Mouse (Mus musculus): ENCODE data around the gene Gas7. TPM values are rescaled to one million over a fixed set of nuclear protein-coding genes. Genes with fewer than 3 reads are reported as not detected.
A peak's percentile ranks its signal among the peaks of the same experiment; 100 is the strongest.

The Gas7 gene
- polyA plus RNA-seq, 1 experiment from 2014 or later: 10.5 TPM

DNA sequence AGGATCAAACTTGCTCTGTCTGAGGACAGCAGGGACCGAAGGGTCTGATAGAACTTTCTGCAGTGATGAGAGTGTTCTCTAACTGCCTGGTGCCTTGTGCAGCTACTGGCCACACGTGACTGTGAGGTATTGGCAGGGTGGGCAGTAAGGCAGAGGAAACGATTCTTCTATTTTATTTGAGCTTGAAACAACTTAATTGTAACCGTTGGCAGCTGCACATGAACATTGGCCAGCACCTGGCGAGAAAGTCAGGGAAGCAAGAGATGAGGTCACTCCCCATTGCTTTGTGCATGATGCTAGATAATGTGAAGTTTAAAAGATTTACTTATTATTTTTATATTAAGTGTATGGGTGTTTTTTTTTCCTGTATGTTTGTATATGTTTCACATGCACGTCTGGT lies 77.9 kb downstream of the Gas7 start:
- Histone ChIP-seq H3K27ac (ENCODE audit: low read depth) (no peak overlapping the region), H3K9ac (no peak overlapping the region), H3K27me3 (ENCODE audit: insufficient read depth, low read length) (no peaks in the 10 kb centered on the region), H3K36me3 (ENCODE audit: insufficient read depth) (no peaks in the 10 kb centered on the region), H3K4me3 (ENCODE audit: low read depth, low read length) (no peak overlapping the region), H3K4me2 (no peak overlapping the region), H3K9me3 (ENCODE audit: low read depth, low read length) (no peaks in the 10 kb centered on the region), H3K4me1 (ENCODE audit: insufficient read depth) (no peaks in the 10 kb centered on the region)
- DNase-seq: no peak
- no peak for TF ChIP-seq CTCF (IDR thresholded peaks at IDR 0.05; ENCODE audit: low read depth)
- no peak for ATAC-seq (ENCODE audit: insufficient read depth)
- WGBS: 78% methylated on average over 6 of the region's 6 CpGs

GRCm38 (mm10) chr11:67535703-67536102 lies 80.5 kb downstream of the Gas7 start:
- ATAC-seq (ENCODE audit: insufficient read depth) (no peak), DNase-seq (no peak)
- 66% methylated on average over 1 of the region's 1 CpGs for WGBS
- Histone ChIP-seq H3K4me1 (ENCODE audit: insufficient read depth) (no peaks in the 10 kb centered on the region), H3K4me3 (ENCODE audit: low read depth, low read length) (no peak overlapping the region), H3K36me3 (ENCODE audit: insufficient read depth) (no peaks in the 10 kb centered on the region), H3K4me2 (no peak overlapping the region), H3K9ac (no peak overlapping the region), H3K27ac (ENCODE audit: low read depth) (no peak overlapping the region), H3K9me3 (ENCODE audit: low read depth, low read length) (no peaks in the 10 kb centered on the region), H3K27me3 (ENCODE audit: insufficient read depth, low read length) (no peaks in the 10 kb centered on the region)
- TF ChIP-seq CTCF (IDR thresholded peaks at IDR 0.05; ENCODE audit: low read depth): no peak

GRCm38 (mm10) chr11:67536413-67536812 lies 81.2 kb downstream of the Gas7 start:
- WGBS: 60% methylated on average over 1 of the region's 1 CpGs
- H3K4me2 ChIP-seq: no peak overlapping the region
- H3K27me3 ChIP-seq (ENCODE audit: insufficient read depth, low read length): no peaks in the 10 kb centered on the region
- TF ChIP-seq CTCF (IDR thresholded peaks at IDR 0.05; ENCODE audit: low read depth): no peak
- ATAC-seq (ENCODE audit: insufficient read depth) (no peak), DNase-seq (no peak)
- no peaks in the 10 kb centered on the region for H3K36me3 ChIP-seq (ENCODE audit: insufficient read depth)
- no peak overlapping the region for H3K4me3 ChIP-seq (ENCODE audit: low read depth, low read length)
- no peaks in the 10 kb centered on the region for H3K9me3 ChIP-seq (ENCODE audit: low read depth, low read length)
- H3K27ac ChIP-seq (ENCODE audit: low read depth): no peak overlapping the region
- H3K9ac ChIP-seq: no peak overlapping the region
- H3K4me1 ChIP-seq (ENCODE audit: insufficient read depth): no peaks in the 10 kb centered on the region

DNA sequence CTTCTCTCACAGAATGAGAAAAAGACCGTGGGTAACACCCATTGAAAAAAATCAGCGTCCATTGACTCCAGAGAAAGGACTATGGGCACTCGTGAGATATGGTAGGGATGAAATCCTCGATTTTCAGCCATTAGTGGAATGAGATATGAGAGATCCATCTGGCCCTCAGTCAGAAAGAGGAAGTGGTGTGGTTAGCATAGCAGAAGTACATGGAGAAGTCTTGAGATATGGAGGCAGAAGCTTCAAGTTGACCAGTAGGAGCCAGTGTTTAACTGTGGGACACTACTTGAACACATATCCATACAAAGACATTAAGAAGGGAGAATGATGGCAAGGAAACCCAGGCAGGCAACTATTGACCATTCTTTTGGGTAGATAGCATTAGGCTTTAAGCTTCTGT lies 82.1 kb downstream of the Gas7 start:
- Histone ChIP-seq H3K4me3 (ENCODE audit: low read depth, low read length) (no peak overlapping the region), H3K4me2 (no peak overlapping the region), H3K9ac (no peak overlapping the region), H3K27me3 (ENCODE audit: insufficient read depth, low read length) (no peaks in the 10 kb centered on the region), H3K9me3 (ENCODE audit: low read depth, low read length) (no peaks in the 10 kb centered on the region), H3K4me1 (ENCODE audit: insufficient read depth) (no peaks in the 10 kb centered on the region), H3K27ac (ENCODE audit: low read depth) (no peak overlapping the region), H3K36me3 (ENCODE audit: insufficient read depth) (no peaks in the 10 kb centered on the region)
- WGBS: 85% methylated on average over 4 of the region's 4 CpGs
- no peak for ATAC-seq (ENCODE audit: insufficient read depth)
- DNase-seq: no peak
- no peak for TF ChIP-seq CTCF (IDR thresholded peaks at IDR 0.05; ENCODE audit: low read depth)

- Histone ChIP-seq H3K4me3 (ENCODE audit: low read depth, low read length) (no peak overlapping the region), H3K27me3 (ENCODE audit: insufficient read depth, low read length) (no peaks in the 10 kb centered on the region), H3K9me3 (ENCODE audit: low read depth, low read length) (no peaks in the 10 kb centered on the region), H3K4me1 (ENCODE audit: insufficient read depth) (no peaks in the 10 kb centered on the region), H3K9ac (no peak overlapping the region), H3K36me3 (ENCODE audit: insufficient read depth) (no peaks in the 10 kb centered on the region), H3K4me2 (no peak overlapping the region), H3K27ac (ENCODE audit: low read depth) (no peak overlapping the region)
- WGBS: 70% methylated on average over 6 of the region's 6 CpGs
- ATAC-seq (ENCODE audit: insufficient read depth) (no peak), DNase-seq (peak; percentile 30)
- no peak for TF ChIP-seq CTCF (IDR thresholded peaks at IDR 0.05; ENCODE audit: low read depth)
Observed at GRCm38 (mm10) chr11:67538557-67538956, 83.3 kb downstream of the Gas7 start.

DNA sequence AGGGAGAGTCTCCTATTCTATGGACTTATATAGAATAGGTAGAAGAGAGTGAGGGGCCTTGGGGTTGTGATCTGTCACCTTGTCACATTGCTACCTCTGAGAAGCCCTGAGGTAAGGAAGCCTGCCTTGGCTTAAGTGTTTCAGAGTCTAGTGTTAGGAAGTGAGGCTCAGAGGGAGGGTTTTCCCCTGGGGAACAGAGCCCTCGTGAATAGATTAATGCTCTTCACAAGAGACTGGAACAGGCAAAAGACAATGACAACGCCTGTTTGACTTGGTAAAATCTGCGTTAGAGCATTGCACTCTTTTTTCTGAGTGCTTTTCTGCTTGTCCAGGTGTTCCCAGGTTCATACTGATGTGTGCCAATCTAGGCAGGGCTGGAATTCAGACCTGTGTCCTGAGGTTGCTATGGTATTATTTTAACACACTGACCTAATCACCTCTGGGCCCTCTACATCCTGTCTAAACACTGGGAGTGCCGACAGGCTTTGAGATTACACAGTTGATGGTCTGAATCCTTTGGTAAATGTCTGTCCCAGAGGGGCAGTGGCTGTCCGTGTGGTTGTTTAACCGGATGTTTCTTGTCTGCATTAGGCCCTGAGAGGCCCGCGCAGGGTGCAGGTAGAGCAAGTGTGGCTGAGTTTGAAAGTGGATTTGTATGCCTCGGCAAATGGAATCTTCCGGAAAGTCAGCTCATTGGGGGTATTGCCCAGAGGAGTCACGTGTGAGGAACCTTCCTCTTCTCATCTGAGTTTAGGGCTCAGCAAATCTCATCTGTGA lies 89.6 kb downstream of the Gas7 start:
- Histone ChIP-seq H3K9me3 (ENCODE audit: low read depth, low read length) (no peaks in the 10 kb centered on the region), H3K4me3 (ENCODE audit: low read depth, low read length) (no peak overlapping the region), H3K27me3 (ENCODE audit: insufficient read depth, low read length) (no peaks in the 10 kb centered on the region), H3K9ac (no peak overlapping the region), H3K4me1 (ENCODE audit: insufficient read depth) (peaks cover 17% of the 10 kb centered on the region; the same call in 1 of the 2 replicates), H3K36me3 (ENCODE audit: insufficient read depth) (no peaks in the 10 kb centered on the region), H3K4me2 (no peak overlapping the region), H3K27ac (ENCODE audit: low read depth) (peak overlapping the region; percentile 15; the same call in 1 of the 2 replicates)
- 18% methylated on average over 11 of the region's 11 CpGs for WGBS
- ATAC-seq (ENCODE audit: insufficient read depth) (peak; percentile 49; the same call in 1 of the 2 replicates), DNase-seq (peak; percentile 39)
- no peak for TF ChIP-seq CTCF (IDR thresholded peaks at IDR 0.05; ENCODE audit: low read depth)

DNA sequence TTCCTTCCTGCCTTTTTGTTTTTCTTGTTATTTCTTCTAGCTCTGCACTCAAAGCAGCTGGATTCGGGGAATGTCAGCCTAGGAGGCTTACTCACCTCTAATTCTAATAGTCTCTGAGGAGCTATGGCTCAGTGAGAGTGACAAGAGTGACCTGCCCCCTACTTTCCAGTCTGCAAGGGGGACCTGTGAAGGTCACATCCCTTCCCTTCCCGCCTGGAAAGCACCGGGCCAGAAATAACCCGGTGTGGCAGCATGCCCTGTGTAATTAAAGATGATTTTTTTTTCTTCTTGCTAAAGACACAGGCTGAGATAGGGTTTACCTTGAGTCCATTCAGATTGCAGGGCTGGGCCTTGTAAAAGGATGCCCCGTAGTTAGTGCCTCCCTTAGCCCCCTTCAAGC lies 91.3 kb downstream of the Gas7 start:
- no peak for TF ChIP-seq CTCF (IDR thresholded peaks at IDR 0.05; ENCODE audit: low read depth)
- Histone ChIP-seq H3K27me3 (ENCODE audit: insufficient read depth, low read length) (no peaks in the 10 kb centered on the region), H3K9ac (no peak overlapping the region), H3K4me3 (ENCODE audit: low read depth, low read length) (no peak overlapping the region), H3K4me1 (ENCODE audit: insufficient read depth) (peaks cover 20% of the 10 kb centered on the region; the same call in 1 of the 2 replicates), H3K4me2 (no peak overlapping the region), H3K9me3 (ENCODE audit: low read depth, low read length) (no peaks in the 10 kb centered on the region), H3K27ac (ENCODE audit: low read depth) (no peak overlapping the region), H3K36me3 (ENCODE audit: insufficient read depth) (no peaks in the 10 kb centered on the region)
- ATAC-seq (ENCODE audit: insufficient read depth) (no peak), DNase-seq (no peak)
- WGBS: 32% methylated on average over 5 of the region's 5 CpGs
